Mouse (Mus musculus) forebrain, embryonic 15.5 days (tissue): Measurements from ENCODE around the gene Cnnm1. TPM values are rescaled to one million over a fixed set of nuclear protein-coding genes. Genes with fewer than 3 reads are reported as not detected.
"Not testable (repeated sequence)": the region's sequence is repeated elsewhere in the genome, so short reads cannot be mapped to it uniquely, and the experiment has no call there.

ENCODE experiments used
- ATAC-seq: fragments of 200-750 bp; cut with Nextera tagmentation; replicated peaks from 2 replicates; pipeline ENCODE4 v1.8.0; 2017; ENCODE audit warnings: mild to moderate bottlenecking, moderate TSS enrichment, moderate library complexity
- H3K27ac ChIP-seq: fragments of 300-500 bp; sonication (generic); replicated peaks from 2 replicates; pipeline ENCODE4 v1.5.1; 2015; ENCODE audit warnings: mild to moderate bottlenecking, inconsistent platforms
- H3K27me3 ChIP-seq: fragments of 300-500 bp; sonication (generic); 2 replicates; pipeline ENCODE4 v1.6.1; 2015; ENCODE audit warnings: inconsistent platforms
- H3K36me3 ChIP-seq: fragments of 300-500 bp; sonication (generic); 2 replicates; pipeline ENCODE4 v1.6.1; 2015; ENCODE audit warnings: mild to moderate bottlenecking, inconsistent platforms
- H3K4me1 ChIP-seq: fragments of 300-500 bp; sonication (generic); 2 replicates; pipeline ENCODE4 v1.6.1; 2015; ENCODE audit warnings: inconsistent platforms
- H3K4me2 ChIP-seq: fragments of 300-500 bp; sonication (generic); replicated peaks from 2 replicates; pipeline ENCODE4 v1.6.1; 2015; ENCODE audit warnings: mild to moderate bottlenecking, inconsistent platforms
- H3K4me3 ChIP-seq: fragments of 300-500 bp; sonication (generic); 2 replicates; pipeline ENCODE4 v1.5.1; 2015; ENCODE audit warnings: mild to moderate bottlenecking, inconsistent platforms
- H3K9ac ChIP-seq: fragments of 300-500 bp; sonication (generic); replicated peaks from 2 replicates; pipeline ENCODE4 v1.6.1; 2015; ENCODE audit warnings: mild to moderate bottlenecking, inconsistent platforms
- H3K9me3 ChIP-seq: fragments of 300-500 bp; sonication (generic); 2 replicates; pipeline ENCODE4 v1.6.1; 2016; ENCODE audit warnings: inconsistent platforms
- WGBS: fragments of 180-500 bp; shearing (Covaris S2); methylation state at CpG from one replicate; pipeline ENCODE4 v1.1.7; 2015; ENCODE audit warnings: mixed read lengths; 5-methylcytosine and 5-hydroxymethylcytosine counted together
- polyA plus RNA-seq: library from polyadenylated mRNA; unstranded; fragments of >200 nt; fragmentation: Nextera tagmentation; extraction: Ambion mirVana; gene quantifications from 2 replicates; pipeline ENCODE4 v1.2.1, GENCODE M21; 2015

Cnnm1 gene
- polyA plus RNA-seq, 1 experiment from 2014 or later: 1.3 TPM

- no peak overlapping the region for H3K9ac ChIP-seq
- H3K36me3 ChIP-seq: no peaks in the 10 kb centered on the region
- no peaks in the 10 kb centered on the region for H3K27me3 ChIP-seq
- no peak overlapping the region for H3K4me3 ChIP-seq
- ATAC-seq: peak; percentile 87
- 77% methylated on average over 12 of the region's 12 CpGs for WGBS
- no peak overlapping the region; the same call in 1 of the 2 replicates for H3K27ac ChIP-seq
- no peaks in the 10 kb centered on the region for H3K9me3 ChIP-seq
- H3K4me1 ChIP-seq: peaks cover 9% of the 10 kb centered on the region
- H3K4me2 ChIP-seq: no peak overlapping the region
Measured at GRCm38 (mm10) chr19:43467927-43468685, 27.9 kb downstream of the Cnnm1 start.

- no peaks in the 10 kb centered on the region for H3K9me3 ChIP-seq
- 56% methylated on average over 7 of the region's 7 CpGs for WGBS
- H3K4me1 ChIP-seq: peaks cover 9% of the 10 kb centered on the region
- no peak overlapping the region for H3K4me2 ChIP-seq
- no peaks in the 10 kb centered on the region for H3K27me3 ChIP-seq
- no peak overlapping the region for H3K9ac ChIP-seq
- ATAC-seq: no peak
- no peaks in the 10 kb centered on the region for H3K36me3 ChIP-seq
- H3K27ac ChIP-seq: no peak overlapping the region
- no peak overlapping the region for H3K4me3 ChIP-seq
Measured at GRCm38 (mm10) chr19:43469333-43469732, 29.1 kb downstream of the Cnnm1 start.

DNA sequence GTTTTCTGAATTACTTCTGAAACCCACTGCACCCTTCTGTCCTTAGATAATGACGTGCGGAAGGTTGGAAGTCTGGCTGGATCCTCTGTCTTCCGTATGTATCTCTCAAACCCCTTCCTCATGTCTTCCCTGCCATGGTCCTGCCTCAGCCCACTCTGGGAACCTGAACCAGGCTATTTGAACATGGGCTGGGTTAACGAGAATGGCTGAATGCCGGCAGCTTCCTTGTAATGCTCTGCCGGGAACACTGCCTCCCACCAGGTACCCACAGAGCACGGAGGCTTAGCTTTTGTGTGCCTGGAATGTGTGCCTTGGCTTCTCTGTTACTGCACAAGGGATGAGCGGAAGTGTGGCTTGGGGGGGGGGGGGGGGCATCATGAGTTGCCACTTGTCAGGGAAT lies 32.1 kb downstream of the Cnnm1 start:
- WGBS: 50% methylated on average over 8 of the region's 8 CpGs
- Histone ChIP-seq H3K4me1 (peaks cover 8% of the 10 kb centered on the region), H3K36me3 (no peaks in the 10 kb centered on the region), H3K9ac (no peak overlapping the region), H3K27me3 (no peaks in the 10 kb centered on the region), H3K9me3 (no peaks in the 10 kb centered on the region), H3K4me3 (no peak overlapping the region), H3K4me2 (no peak overlapping the region), H3K27ac (no peak overlapping the region)
- ATAC-seq: no peak

DNA sequence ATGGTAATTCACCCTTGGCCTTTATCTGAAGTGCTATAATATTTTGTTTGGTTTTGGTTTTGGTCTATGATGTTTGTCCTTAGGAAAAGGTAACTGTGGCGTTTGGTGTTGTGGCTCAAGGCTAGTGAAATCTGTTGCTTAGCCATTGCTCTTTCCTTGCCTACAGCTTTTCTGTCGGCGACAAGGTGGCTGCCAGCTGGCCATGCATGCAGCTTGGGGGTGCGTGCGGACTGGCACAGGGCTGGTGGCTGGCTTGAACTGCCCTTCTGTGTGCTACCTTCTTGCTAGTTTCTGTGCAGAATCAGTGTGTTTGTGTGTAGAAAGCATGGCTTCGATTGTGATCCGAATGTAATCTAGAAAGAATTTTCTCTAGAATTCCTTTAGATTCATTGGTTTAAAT lies 32.5 kb downstream of the Cnnm1 start:
- Histone ChIP-seq H3K9ac (no peak overlapping the region), H3K4me2 (no peak overlapping the region), H3K36me3 (no peaks in the 10 kb centered on the region), H3K4me1 (peaks cover 5% of the 10 kb centered on the region), H3K27me3 (no peaks in the 10 kb centered on the region), H3K4me3 (no peak overlapping the region), H3K9me3 (no peaks in the 10 kb centered on the region), H3K27ac (no peak overlapping the region)
- 86% methylated on average over 7 of the region's 7 CpGs for WGBS
- no peak for ATAC-seq

- Histone ChIP-seq H3K4me1 (no peaks in the 10 kb centered on the region), H3K4me2 (no peak overlapping the region), H3K4me3 (no peak overlapping the region), H3K36me3 (no peaks in the 10 kb centered on the region), H3K9me3 (no peaks in the 10 kb centered on the region), H3K27me3 (no peaks in the 10 kb centered on the region), H3K9ac (no peak overlapping the region), H3K27ac (no peak overlapping the region)
- 73% methylated on average over 2 of the region's 2 CpGs for WGBS
- ATAC-seq: no peak
Measured at GRCm38 (mm10) chr19:43475642-43476041, 35.4 kb downstream of the Cnnm1 start.

GRCm38 (mm10) chr19:43476063-43476462 lies 35.8 kb downstream of the Cnnm1 start:
- Histone ChIP-seq H3K27ac (no peak overlapping the region), H3K4me1 (no peaks in the 10 kb centered on the region), H3K4me3 (no peak overlapping the region), H3K9me3 (no peaks in the 10 kb centered on the region), H3K27me3 (no peaks in the 10 kb centered on the region), H3K9ac (no peak overlapping the region), H3K4me2 (no peak overlapping the region), H3K36me3 (no peaks in the 10 kb centered on the region)
- WGBS: 73% methylated on average over 7 of the region's 7 CpGs
- no peak for ATAC-seq

GRCm38 (mm10) chr19:43477436-43477835 lies 37.2 kb downstream of the Cnnm1 start:
- H3K9me3 ChIP-seq: no peaks in the 10 kb centered on the region
- no peak overlapping the region for H3K27ac ChIP-seq
- H3K36me3 ChIP-seq: no peaks in the 10 kb centered on the region
- WGBS: 87% methylated on average over 5 of the region's 5 CpGs
- H3K4me3 ChIP-seq: no peak overlapping the region
- no peaks in the 10 kb centered on the region for H3K27me3 ChIP-seq
- H3K4me2 ChIP-seq: no peak overlapping the region
- no peak for ATAC-seq
- no peaks in the 10 kb centered on the region for H3K4me1 ChIP-seq
- H3K9ac ChIP-seq: no peak overlapping the region

GRCm38 (mm10) chr19:43478891-43479290 lies 38.7 kb downstream of the Cnnm1 start:
- Histone ChIP-seq H3K36me3 (no peaks in the 10 kb centered on the region), H3K4me1 (no peaks in the 10 kb centered on the region), H3K4me3 (no peak overlapping the region), H3K9me3 (no peaks in the 10 kb centered on the region), H3K27ac (no peak overlapping the region), H3K4me2 (no peak overlapping the region), H3K9ac (no peak overlapping the region), H3K27me3 (no peaks in the 10 kb centered on the region)
- 19% methylated on average over 5 of the region's 5 CpGs for WGBS
- no peak; the same call in 1 of the 2 replicates for ATAC-seq

GRCm38 (mm10) chr19:43479431-43479830 lies 39.2 kb downstream of the Cnnm1 start:
- Histone ChIP-seq H3K27ac (no peak overlapping the region), H3K27me3 (no peaks in the 10 kb centered on the region), H3K9me3 (no peaks in the 10 kb centered on the region), H3K4me3 (no peak overlapping the region), H3K4me1 (no peaks in the 10 kb centered on the region), H3K4me2 (no peak overlapping the region), H3K9ac (no peak overlapping the region), H3K36me3 (no peaks in the 10 kb centered on the region)
- 84% methylated on average over 5 of the region's 5 CpGs for WGBS
- no peak for ATAC-seq

DNA sequence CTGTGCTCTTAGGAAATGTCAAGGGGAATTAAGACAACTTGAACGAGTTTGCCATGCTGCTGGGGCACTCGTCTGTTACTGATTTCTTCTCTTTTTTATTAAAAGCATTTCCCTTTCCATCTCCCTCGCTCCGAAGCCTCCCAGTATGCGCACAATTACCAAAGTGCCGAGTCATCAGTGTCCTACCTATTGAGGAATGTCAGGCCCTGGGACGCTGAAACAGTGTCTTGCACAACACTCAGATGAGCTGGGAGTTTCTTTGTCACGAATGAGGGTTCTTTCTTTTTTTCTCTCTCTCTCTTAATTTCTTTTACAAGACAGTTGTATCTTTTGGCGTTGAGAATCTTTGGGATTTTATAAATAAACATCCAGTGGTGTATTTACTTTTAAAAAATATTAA lies 40.3 kb downstream of the Cnnm1 start:
- Histone ChIP-seq H3K4me3 (no peak overlapping the region), H3K9ac (no peak overlapping the region), H3K27me3 (no peaks in the 10 kb centered on the region), H3K36me3 (no peaks in the 10 kb centered on the region), H3K4me2 (no peak overlapping the region), H3K9me3 (no peaks in the 10 kb centered on the region), H3K27ac (no peak overlapping the region), H3K4me1 (no peaks in the 10 kb centered on the region)
- no peak for ATAC-seq
- 66% methylated on average over 9 of the region's 9 CpGs for WGBS

GRCm38 (mm10) chr19:43487429-43487828 lies 47.2 kb downstream of the Cnnm1 start:
- Histone ChIP-seq H3K27ac (no peak overlapping the region), H3K4me1 (no peaks in the 10 kb centered on the region), H3K4me3 (no peak overlapping the region), H3K9me3 (no peaks in the 10 kb centered on the region), H3K27me3 (no peaks in the 10 kb centered on the region), H3K9ac (no peak overlapping the region), H3K4me2 (no peak overlapping the region), H3K36me3 (no peaks in the 10 kb centered on the region)
- 44% methylated on average over 3 of the region's 3 CpGs for WGBS
- ATAC-seq: no peak

DNA sequence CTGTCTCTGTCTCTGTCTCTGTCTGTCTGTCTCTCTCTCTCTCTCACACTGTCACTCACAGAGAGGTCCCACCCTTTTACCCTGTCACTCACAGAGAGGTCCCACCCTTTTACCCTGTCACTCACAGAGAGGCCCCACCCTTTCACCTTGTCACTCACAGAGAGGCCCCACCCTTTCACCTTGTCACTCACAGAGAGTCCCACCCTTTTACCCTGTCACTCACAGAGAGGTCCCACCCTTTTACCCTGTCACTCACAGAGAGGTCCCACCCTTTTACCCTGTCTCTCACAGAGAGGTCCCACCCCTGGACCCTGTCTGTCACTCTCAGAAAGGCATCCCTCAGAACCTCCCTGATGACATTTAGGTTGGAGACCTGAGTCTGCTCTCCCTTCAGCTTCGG lies 53.1 kb downstream of the Cnnm1 start:
- 83% methylated on average over 1 of the region's 1 CpGs for WGBS
- not testable (repeated sequence) for H3K4me2 ChIP-seq, H3K27ac ChIP-seq, H3K36me3 ChIP-seq, H3K4me1 ChIP-seq, H3K9me3 ChIP-seq, ATAC-seq, H3K9ac ChIP-seq, H3K27me3 ChIP-seq, H3K4me3 ChIP-seq

DNA sequence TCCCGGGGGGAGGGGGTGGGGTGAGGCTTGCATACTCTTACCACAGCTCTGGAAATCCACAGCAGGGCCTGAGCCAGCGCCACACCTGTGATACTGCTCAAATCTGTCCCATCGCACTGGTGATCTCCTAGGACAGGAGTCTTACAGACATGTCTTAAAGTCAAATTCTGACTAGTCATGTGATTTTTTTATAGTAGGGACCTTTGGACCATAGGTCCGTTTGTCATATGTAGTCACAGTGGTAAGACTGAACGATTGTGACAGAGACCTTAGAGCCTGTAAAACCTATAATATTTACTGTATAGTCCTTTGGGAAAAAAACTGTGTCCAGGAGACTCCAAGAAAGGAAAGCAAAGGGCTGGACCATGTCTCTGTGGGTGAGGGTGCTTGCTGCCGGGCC lies 53.6 kb downstream of the Cnnm1 start:
- Histone ChIP-seq H3K27me3 (no peaks in the 10 kb centered on the region), H3K4me2 (no peak overlapping the region), H3K27ac (no peak overlapping the region), H3K4me3 (no peak overlapping the region), H3K9me3 (no peaks in the 10 kb centered on the region), H3K4me1 (peaks cover 3% of the 10 kb centered on the region; the same call in 1 of the 2 replicates), H3K9ac (no peak overlapping the region), H3K36me3 (peaks cover 4% of the 10 kb centered on the region; the same call in 1 of the 2 replicates)
- WGBS: 81% methylated on average over 6 of the region's 6 CpGs
- no peak for ATAC-seq
